Mouse (Mus musculus) lung, embryonic 14.5 days (tissue): Measurements from ENCODE around the gene Pou2f3. TPM values are rescaled to one million over a fixed set of nuclear protein-coding genes. Genes with fewer than 3 reads are reported as not detected.
"Not testable (repeated sequence)": the region's sequence is repeated elsewhere in the genome, so short reads cannot be mapped to it uniquely, and the experiment has no call there.

Experiments used
- ATAC-seq: fragments of 200-750 bp; cut with Nextera tagmentation; 2 replicates; pipeline ENCODE4 v1.8.0; 2017; ENCODE audit warnings: mild to moderate bottlenecking, moderate TSS enrichment, moderate library complexity; ENCODE audit not compliant: insufficient read depth
- DNase-seq: peaks from one replicate; pipeline ENCODE4 v3.0.0-alpha.2; 2015
- H3K27ac ChIP-seq: fragments of 300-500 bp; sonication (generic); 2 replicates; pipeline ENCODE4 v1.5.1; 2014; ENCODE audit warnings: low read depth, mild to moderate bottlenecking, moderate library complexity
- H3K27me3 ChIP-seq: fragments of 300-500 bp; sonication (generic); 2 replicates; pipeline ENCODE4 v1.6.1; 2014; ENCODE audit warnings: low read length, control low read depth; ENCODE audit not compliant: insufficient read depth
- H3K36me3 ChIP-seq: fragments of 300-500 bp; sonication (generic); 2 replicates; pipeline ENCODE4 v1.6.1; 2014; ENCODE audit warnings: control low read depth; ENCODE audit not compliant: insufficient read depth
- H3K4me1 ChIP-seq: fragments of 300-500 bp; sonication (generic); 2 replicates; pipeline ENCODE4 v1.6.1; 2014; ENCODE audit warnings: antibody characterized with exemption, control low read depth; ENCODE audit not compliant: insufficient read depth
- H3K4me2 ChIP-seq: fragments of 300-500 bp; sonication (generic); 2 replicates; pipeline ENCODE4 v1.6.1; 2014; ENCODE audit warnings: mild to moderate bottlenecking
- H3K4me3 ChIP-seq: fragments of 300-500 bp; sonication (generic); 2 replicates; pipeline ENCODE4 v1.5.1; 2014; ENCODE audit warnings: low read depth, low read length
- H3K9ac ChIP-seq: fragments of 300-500 bp; sonication (generic); 2 replicates; pipeline ENCODE4 v1.6.1; 2014
- H3K9me3 ChIP-seq: fragments of 300-500 bp; sonication (generic); 2 replicates; pipeline ENCODE4 v1.6.1; 2016; ENCODE audit warnings: low read depth, low read length, control low read depth
- CTCF ChIP-seq: IDR thresholded peaks from 2 replicates; pipeline ENCODE4 v1.5.1; 2016; ENCODE audit warnings: antibody characterized with exemption, low read depth
- WGBS: fragments of 180-500 bp; shearing (Covaris S2); extraction: QIAGEN DNeasy Blood & Tissue Kit; methylation state at CpG from one replicate; pipeline ENCODE4 v1.1.7; 2014; 5-methylcytosine and 5-hydroxymethylcytosine counted together
- polyA plus RNA-seq: library from polyadenylated mRNA; unstranded; fragments of >200 nt; fragmentation: Nextera tagmentation; extraction: Ambion mirVana; gene quantifications from 2 replicates; pipeline ENCODE4 v1.2.1, GENCODE M21; 2014

The Pou2f3 gene
- polyA plus RNA-seq, 1 experiment from 2014 or later, result 0.08 TPM

- no peak overlapping the region for H3K4me2 ChIP-seq
- peak; percentile 46 for TF ChIP-seq CTCF
- H3K27ac ChIP-seq, result no peak overlapping the region
- no peak overlapping the region for H3K4me3 ChIP-seq
- no peaks in the 10 kb centered on the region for H3K4me1 ChIP-seq
- ATAC-seq (no peak), DNase-seq (peak; percentile 16)
- H3K36me3 ChIP-seq, result no peaks in the 10 kb centered on the region
- H3K9me3 ChIP-seq, result no peaks in the 10 kb centered on the region
- no peak overlapping the region for H3K9ac ChIP-seq
- no peaks in the 10 kb centered on the region for H3K27me3 ChIP-seq
- WGBS, result 89% methylated on average over 2 of the region's 2 CpGs
Measured at GRCm38 (mm10) chr9:43130684-43131083, 79.5 kb downstream of the Pou2f3 start.

- DNase-seq, result no peak
- no peak overlapping the region for H3K27ac ChIP-seq
- no peak for TF ChIP-seq CTCF
- H3K4me3 ChIP-seq, result no peak overlapping the region
- no peaks in the 10 kb centered on the region for H3K36me3 ChIP-seq
- no peaks in the 10 kb centered on the region for H3K9me3 ChIP-seq
- no peaks in the 10 kb centered on the region for H3K27me3 ChIP-seq
- no peaks in the 10 kb centered on the region for H3K4me1 ChIP-seq
- ATAC-seq, result no peak
- H3K4me2 ChIP-seq, result no peak overlapping the region
- no peak overlapping the region for H3K9ac ChIP-seq
- 60% methylated on average over 10 of the region's 10 CpGs for WGBS
Measured at GRCm38 (mm10) chr9:43127101-43127787, 82.9 kb downstream of the Pou2f3 start.

- H3K4me2 ChIP-seq, result no peak overlapping the region
- WGBS, result 25% methylated on average over 1 of the region's 1 CpGs
- H3K9me3 ChIP-seq, result no peaks in the 10 kb centered on the region
- no peak overlapping the region for H3K27ac ChIP-seq
- TF ChIP-seq CTCF, result peak; percentile 40
- no peaks in the 10 kb centered on the region for H3K4me1 ChIP-seq
- ATAC-seq (no peak), DNase-seq (no peak)
- H3K9ac ChIP-seq, result no peak overlapping the region
- H3K4me3 ChIP-seq, result no peak overlapping the region
- no peaks in the 10 kb centered on the region for H3K27me3 ChIP-seq
- no peaks in the 10 kb centered on the region for H3K36me3 ChIP-seq
Measured at GRCm38 (mm10) chr9:43122379-43122778, 87.8 kb downstream of the Pou2f3 start.

- H3K27ac ChIP-seq, H3K9ac ChIP-seq, H3K9me3 ChIP-seq, H3K36me3 ChIP-seq, H3K27me3 ChIP-seq, H3K4me2 ChIP-seq, DNase-seq, H3K4me1 ChIP-seq, H3K4me3 ChIP-seq, ATAC-seq: not testable (repeated sequence)
- 87% methylated on average over 2 of the region's 2 CpGs for WGBS
Measured at GRCm38 (mm10) chr9:43121948-43122347, 88.2 kb downstream of the Pou2f3 start.

GRCm38 (mm10) chr9:43116997-43117336 is 93.2 kb downstream of the Pou2f3 start:
- WGBS, result 76% methylated on average over 6 of the region's 6 CpGs
- H3K4me2 ChIP-seq, result peak overlapping the region; percentile 89
- TF ChIP-seq CTCF, result no peak
- ATAC-seq (no peak), DNase-seq (no peak)
- no peaks in the 10 kb centered on the region for H3K9me3 ChIP-seq
- H3K4me1 ChIP-seq, result peaks cover 5% of the 10 kb centered on the region
- no peaks in the 10 kb centered on the region for H3K36me3 ChIP-seq
- no peak overlapping the region for H3K27ac ChIP-seq
- no peaks in the 10 kb centered on the region for H3K27me3 ChIP-seq
- no peak overlapping the region for H3K9ac ChIP-seq
- H3K4me3 ChIP-seq, result no peak overlapping the region

- Histone ChIP-seq H3K4me1 (peaks cover 5% of the 10 kb centered on the region), H3K9me3 (no peaks in the 10 kb centered on the region), H3K9ac (peak within 1 kb of the TSS; percentile 69), H3K36me3 (no peaks in the 10 kb centered on the region), H3K4me3 (peak within 1 kb of the TSS; percentile 73), H3K4me2 (peak within 1 kb of the TSS; percentile 89), H3K27ac (no peak within 1 kb of the TSS), H3K27me3 (no peaks in the 10 kb centered on the region)
- DNase-seq (peak; percentile 74), ATAC-seq (peak; percentile 90)
- no peak for TF ChIP-seq CTCF
- WGBS, result 3% methylated on average over 55 of the region's 55 CpGs
Measured at GRCm38 (mm10) chr9:43116134-43116996, 93.8 kb downstream of the Pou2f3 start, which contains the start of gene Tmem136. Tmem136 (minus strand) TSS chr9:43116570.

GRCm38 (mm10) chr9:43115431-43116133 is 94.6 kb downstream of the Pou2f3 start:
- Histone ChIP-seq H3K9ac (peak overlapping the region; percentile 69), H3K27ac (no peak overlapping the region), H3K4me1 (peaks cover 5% of the 10 kb centered on the region), H3K27me3 (no peaks in the 10 kb centered on the region), H3K4me2 (peak overlapping the region; percentile 89), H3K4me3 (peak overlapping the region; percentile 73), H3K36me3 (0 out of 2 replicates have a peak, but pooled peaks cover under 1% of the 10 kb centered on the region), H3K9me3 (no peaks in the 10 kb centered on the region)
- ATAC-seq, result no peak
- no peak for TF ChIP-seq CTCF
- WGBS, result 30% methylated on average over 12 of the region's 12 CpGs
- DNase-seq, result no peak
